10 mouse cellular contexts compared by ENCODE assay signal in genomic region chr14:20618211-20618610, GRCm38 (mm10). TPM values are rescaled to one million over a fixed set of nuclear protein-coding genes. Genes with fewer than 3 reads are reported as not detected.
DNase-seq lines count a peak whose midpoint lies in the region; ATAC-seq and TF ChIP-seq lines count a peak whose summit lies in the region.
"Had no signal": no experiment of that assay in that cellular context is flagged by ENCODE, and none has a peak within 500 bp of the region (broad histone marks: within the 10 kb centered on the region; RNA-seq: fewer than 3 reads in every experiment).

No protein-coding gene starts in this region.

- WGBS in hindbrain, postnatal 0 days: 66% methylated on average over 5 of the region's 5 CpGs
- 82% methylated on average over 5 of the region's 5 CpGs for WGBS in hindbrain, embryonic 11.5 days
- 31% methylated on average over 5 of the region's 5 CpGs for WGBS in liver, postnatal 0 days (ENCODE audit: insufficient replicate concordance)
- WGBS in intestine, postnatal 0 days: 72% methylated on average over 5 of the region's 5 CpGs

- H3K9me3 ChIP-seq in hindbrain, postnatal 0 days (ENCODE audit: low read length): no peaks in the 10 kb centered on the region
- no peaks in the 10 kb centered on the region for H3K9me3 ChIP-seq in hindbrain, embryonic 11.5 days (ENCODE audit: control insufficient read depth, low read length)
- no peaks in the 10 kb centered on the region for H3K9me3 ChIP-seq in liver, postnatal 0 days (ENCODE audit: low read length)
- H3K9me3 ChIP-seq in intestine, postnatal 0 days (ENCODE audit: control insufficient read depth): no peaks in the 10 kb centered on the region

- H3K27ac ChIP-seq in hindbrain, postnatal 0 days: peak overlapping the region; percentile 73; the same call in 1 of the 2 replicates
- H3K27ac ChIP-seq in hindbrain, embryonic 11.5 days (ENCODE audit: low read depth, low read length): no peak overlapping the region
- H3K27ac ChIP-seq in liver, postnatal 0 days (ENCODE audit: low read depth): peak overlapping the region; percentile 46; the same call in 1 of the 2 replicates
- no peak overlapping the region for H3K27ac ChIP-seq in intestine, postnatal 0 days (ENCODE audit: low read depth, low read length)

- TF ChIP-seq POLR2A in brain, embryonic 14.5 days (IDR thresholded peaks at IDR 0.05; ENCODE audit: borderline replicate concordance, extremely low read depth, insufficient read depth, insufficient read length, poor library complexity, severe bottlenecking): no peak

- TF ChIP-seq CTCF in hindbrain, postnatal 0 days (IDR thresholded peaks at IDR 0.05; ENCODE audit: low read depth): no peak
- no peak for TF ChIP-seq CTCF in brain, embryonic 14.5 days (IDR thresholded peaks at IDR 0.05; ENCODE audit: borderline replicate concordance, extremely low read depth, insufficient read depth, insufficient read length)
- TF ChIP-seq CTCF in liver, postnatal 0 days (IDR thresholded peaks at IDR 0.05; ENCODE audit: low read depth): no peak
- no peak for TF ChIP-seq CTCF in intestine, postnatal 0 days (IDR thresholded peaks at IDR 0.05; ENCODE audit: low read depth)

- no peak overlapping the region for H3K9ac ChIP-seq in hindbrain, postnatal 0 days (replicated peaks; ENCODE audit: low read length)
- no peak overlapping the region for H3K9ac ChIP-seq in hindbrain, embryonic 11.5 days (ENCODE audit: low read depth, low read length)
- H3K9ac ChIP-seq in liver, postnatal 0 days (replicated peaks): no peak overlapping the region
- H3K9ac ChIP-seq in intestine, postnatal 0 days (ENCODE audit: low read depth, low read length): no peak overlapping the region

- no peaks in the 10 kb centered on the region for H3K36me3 ChIP-seq in hindbrain, postnatal 0 days (ENCODE audit: insufficient read depth, low read length)
- no peaks in the 10 kb centered on the region for H3K36me3 ChIP-seq in hindbrain, embryonic 11.5 days (ENCODE audit: control insufficient read depth, insufficient read depth, low read length)
- no peaks in the 10 kb centered on the region for H3K36me3 ChIP-seq in liver, postnatal 0 days (replicated peaks; ENCODE audit: insufficient read depth, low read length)
- H3K36me3 ChIP-seq in intestine, postnatal 0 days (ENCODE audit: control insufficient read depth, insufficient read depth): no peaks in the 10 kb centered on the region

- no peak overlapping the region for H3K4me3 ChIP-seq in hindbrain, postnatal 0 days (ENCODE audit: low read length)
- no peak overlapping the region for H3K4me3 ChIP-seq in hindbrain, embryonic 11.5 days (ENCODE audit: low read depth, low read length)
- H3K4me3 ChIP-seq in liver, postnatal 0 days (ENCODE audit: low read depth, low read length): no peak overlapping the region
- no peak overlapping the region for H3K4me3 ChIP-seq in intestine, postnatal 0 days (ENCODE audit: low read depth, low read length)

- no peak for ATAC-seq in hindbrain, postnatal 0 days
- no peak for ATAC-seq in hindbrain, embryonic 11.5 days (ENCODE audit: low FRiP score)
- peak; percentile 49 for ATAC-seq in liver, postnatal 0 days
- ATAC-seq in intestine, postnatal 0 days: no peak
- no peak for ATAC-seq in activated CD4-positive, CD25-positive, alpha-beta regulatory T cell, adult 4 months

- peak; percentile 29 for DNase-seq in adrenal gland, adult 2 months
- no peak for DNase-seq in adrenal gland, postnatal 25 days
- DNase-seq in hindbrain, postnatal 0 days (ENCODE audit: low spot score): no peak
- DNase-seq in hindbrain, embryonic 11.5 days (ENCODE audit: low spot score): no peak
- DNase-seq in brain, embryonic 14.5 days (ENCODE audit: low read depth): peak; percentile 6
- no peak for DNase-seq in liver, postnatal 0 days

- H3K4me2 ChIP-seq in hindbrain, postnatal 0 days (ENCODE audit: low read depth, low read length): no peak overlapping the region
- H3K4me2 ChIP-seq in hindbrain, embryonic 11.5 days (replicated peaks; ENCODE audit: low read depth, low read length): no peak overlapping the region
- peak overlapping the region; percentile 7; the same call in 1 of the 2 replicates for H3K4me2 ChIP-seq in liver, postnatal 0 days (ENCODE audit: low read depth, low read length)
- no peak overlapping the region for H3K4me2 ChIP-seq in intestine, postnatal 0 days (replicated peaks; ENCODE audit: low read depth)

- H3K4me1 ChIP-seq in hindbrain, postnatal 0 days (ENCODE audit: insufficient read depth, low read length): no peaks in the 10 kb centered on the region
- no peaks in the 10 kb centered on the region for H3K4me1 ChIP-seq in hindbrain, embryonic 11.5 days (replicated peaks; ENCODE audit: control insufficient read depth, insufficient read depth, low read length)
- peaks cover 8% of the 10 kb centered on the region; the same call in 1 of the 2 replicates for H3K4me1 ChIP-seq in liver, postnatal 0 days (ENCODE audit: insufficient read depth)
- H3K4me1 ChIP-seq in intestine, postnatal 0 days (replicated peaks; ENCODE audit: control insufficient read depth, insufficient read depth, low read length): no peaks in the 10 kb centered on the region

- H3K27me3 ChIP-seq in hindbrain, postnatal 0 days (ENCODE audit: insufficient read depth, low read length): no peaks in the 10 kb centered on the region
- no peaks in the 10 kb centered on the region for H3K27me3 ChIP-seq in hindbrain, embryonic 11.5 days (ENCODE audit: control insufficient read depth, insufficient read depth, low read length)
- no peaks in the 10 kb centered on the region for H3K27me3 ChIP-seq in liver, postnatal 0 days (ENCODE audit: insufficient read depth, low read length)
- H3K27me3 ChIP-seq in intestine, postnatal 0 days (replicated peaks; ENCODE audit: control insufficient read depth, insufficient read depth, low read length): no peaks in the 10 kb centered on the region

- TF ChIP-seq EP300 in liver, postnatal 0 days (IDR thresholded peaks at IDR 0.05; ENCODE audit: low read depth): no peak

RNA-seq across cellular contexts. Expression of gene Usp54, which starts 22.7 kb away (rescaled TPM):
- 10 to 100 TPM; 11.3 to 12.1 TPM for total RNA-seq in adrenal gland, adult 2 months (2021)
- 4.7 and 5.6 TPM in 2 replicates for polyA plus RNA-seq in adrenal gland, adult 2 months (2012; rRNA removed)
- 13.2 and 16.7 TPM in 2 replicates for total RNA-seq in adrenal gland, postnatal 25 days (2021)
- total RNA-seq in hindbrain, postnatal 0 days (2014; rRNA removed): 27.5 and 30.2 TPM in 2 replicates
- 5.8 and 5.9 TPM in 2 replicates for polyA plus RNA-seq in hindbrain, postnatal 0 days (2015; fragmentation: Nextera tagmentation; extraction: Ambion mirVana)
- 9.9 and 12.1 TPM in 2 replicates for polyA plus RNA-seq in hindbrain, embryonic 11.5 days (2014; fragmentation: Nextera tagmentation; extraction: Ambion mirVana)
- 25.1 and 30.3 TPM in 2 replicates for polyA plus RNA-seq in brain, embryonic 14.5 days (2012; rRNA removed)
- 0.44 and 0.58 TPM in 2 replicates for polyA plus RNA-seq in liver, postnatal 0 days (2015; fragmentation: Nextera tagmentation; extraction: Ambion mirVana)
- polyA plus RNA-seq in intestine, postnatal 0 days (2015; fragmentation: Nextera tagmentation; extraction: Ambion mirVana): 2.2 and 2.6 TPM in 2 replicates
- 1 to 10 TPM; 1.6 to 2.2 TPM for polyA plus RNA-seq in activated CD4-positive, CD25-positive, alpha-beta regulatory T cell, adult 4 months (2017; shearing (Covaris generic))

RNA-seq across cellular contexts. Expression of gene Myoz1, which starts 38.1 kb away (rescaled TPM):
- total RNA-seq in adrenal gland, adult 2 months (2021): not detected
- not detected in 2 replicates for polyA plus RNA-seq in adrenal gland, adult 2 months (2012; rRNA removed)
- not detected in 2 replicates for total RNA-seq in adrenal gland, postnatal 25 days (2021)
- 1.4 TPM in 1 of 2 replicates, not detected in the other for total RNA-seq in hindbrain, postnatal 0 days (2014; rRNA removed)
- 0.35 TPM in 1 of 2 replicates, not detected in the other for polyA plus RNA-seq in hindbrain, postnatal 0 days (2015; fragmentation: Nextera tagmentation; extraction: Ambion mirVana)
- polyA plus RNA-seq in hindbrain, embryonic 11.5 days (2014; fragmentation: Nextera tagmentation; extraction: Ambion mirVana): 0.28 TPM in 1 of 2 replicates, not detected in the other
- polyA plus RNA-seq in brain, embryonic 14.5 days (2012; rRNA removed): 0.10 and 0.16 TPM in 2 replicates
- 0.41 and 8.8 TPM in 2 replicates for polyA plus RNA-seq in liver, postnatal 0 days (2015; fragmentation: Nextera tagmentation; extraction: Ambion mirVana)
- polyA plus RNA-seq in intestine, postnatal 0 days (2015; fragmentation: Nextera tagmentation; extraction: Ambion mirVana): not detected in 2 replicates
- not detected for polyA plus RNA-seq in activated CD4-positive, CD25-positive, alpha-beta regulatory T cell, adult 4 months (2017; shearing (Covaris generic))
- total RNA-seq: left cerebral cortex, postnatal 25 days had no signal
- polyA plus RNA-seq: spleen, adult 2 months had no signal

RNA-seq across cellular contexts. Expression of gene Synpo2l, which starts 49.9 kb away (rescaled TPM):
- under 1 TPM; 0.17 to 0.35 TPM for total RNA-seq in adrenal gland, adult 2 months (2021)
- polyA plus RNA-seq in adrenal gland, adult 2 months (2012; rRNA removed): 0.13 and 0.35 TPM in 2 replicates
- total RNA-seq in adrenal gland, postnatal 25 days (2021): 0.18 TPM in 1 of 2 replicates, not detected in the other
- total RNA-seq in hindbrain, postnatal 0 days (2014; rRNA removed): 0.11 and 0.52 TPM in 2 replicates
- polyA plus RNA-seq in hindbrain, postnatal 0 days (2015; fragmentation: Nextera tagmentation; extraction: Ambion mirVana): 0.20 and 0.23 TPM in 2 replicates
- polyA plus RNA-seq in hindbrain, embryonic 11.5 days (2014; fragmentation: Nextera tagmentation; extraction: Ambion mirVana): 0.48 and 1.0 TPM in 2 replicates
- polyA plus RNA-seq in brain, embryonic 14.5 days (2012; rRNA removed): 0.23 and 0.27 TPM in 2 replicates
- polyA plus RNA-seq in liver, postnatal 0 days (2015; fragmentation: Nextera tagmentation; extraction: Ambion mirVana): 0.05 and 0.38 TPM in 2 replicates
- 0.23 and 0.27 TPM in 2 replicates for polyA plus RNA-seq in intestine, postnatal 0 days (2015; fragmentation: Nextera tagmentation; extraction: Ambion mirVana)
- polyA plus RNA-seq in activated CD4-positive, CD25-positive, alpha-beta regulatory T cell, adult 4 months (2017; shearing (Covaris generic)): not detected

RNA-seq across cellular contexts. Expression of gene Sec24c, which starts 55.9 kb away (rescaled TPM):
- total RNA-seq in adrenal gland, adult 2 months (2021): 100 to 1,000 TPM; 109 to 142 TPM
- 283 and 329 TPM in 2 replicates for polyA plus RNA-seq in adrenal gland, adult 2 months (2012; rRNA removed)
- total RNA-seq in adrenal gland, postnatal 25 days (2021): 119 and 125 TPM in 2 replicates
- total RNA-seq in hindbrain, postnatal 0 days (2014; rRNA removed): 166 and 179 TPM in 2 replicates
- polyA plus RNA-seq in hindbrain, postnatal 0 days (2015; fragmentation: Nextera tagmentation; extraction: Ambion mirVana): 52.5 and 58.7 TPM in 2 replicates
- 76.6 and 79.0 TPM in 2 replicates for polyA plus RNA-seq in hindbrain, embryonic 11.5 days (2014; fragmentation: Nextera tagmentation; extraction: Ambion mirVana)
- polyA plus RNA-seq in brain, embryonic 14.5 days (2012; rRNA removed): 159 and 187 TPM in 2 replicates
- polyA plus RNA-seq in liver, postnatal 0 days (2015; fragmentation: Nextera tagmentation; extraction: Ambion mirVana): 30.8 and 31.3 TPM in 2 replicates
- polyA plus RNA-seq in intestine, postnatal 0 days (2015; fragmentation: Nextera tagmentation; extraction: Ambion mirVana): 51.0 and 53.8 TPM in 2 replicates
- 10 to 100 TPM; 94.7 to 97.5 TPM for polyA plus RNA-seq in activated CD4-positive, CD25-positive, alpha-beta regulatory T cell, adult 4 months (2017; shearing (Covaris generic))

Comparison
In these comparisons a context has a peak if more than half of its experiments do, and no peak if none do; other contexts are left out.
1. DNase-seq: peak in adrenal gland, adult 2 months (single experiment) and brain, embryonic 14.5 days (single experiment); none in adrenal gland, postnatal 25 days (single experiment), hindbrain, postnatal 0 days (single experiment), hindbrain, embryonic 11.5 days (single experiment) and liver, postnatal 0 days (single experiment).
2. H3K27ac ChIP-seq: peak in hindbrain, postnatal 0 days (single experiment) and liver, postnatal 0 days (single experiment); none in hindbrain, embryonic 11.5 days (single experiment) and intestine, postnatal 0 days (single experiment).